Mouse (Mus musculus): ENCODE measurements around the gene Arnt2. TPM values are rescaled to one million over a fixed set of nuclear protein-coding genes. Genes with fewer than 3 reads are reported as not detected.

Gene Arnt2
- polyA plus RNA-seq, 1 experiment from 2014 or later, result 2.6 TPM

- 95% methylated on average over 1 of the region's 1 CpGs for WGBS
- Histone ChIP-seq H3K36me3 (ENCODE audit: control insufficient read depth, insufficient read depth) (no peaks in the 10 kb centered on the region), H3K4me3 (ENCODE audit: low read depth, low read length) (no peak overlapping the region), H3K27ac (ENCODE audit: low read depth, low read length) (no peak overlapping the region), H3K9ac (ENCODE audit: low read depth, low read length) (no peak overlapping the region), H3K27me3 (replicated peaks; ENCODE audit: control insufficient read depth, insufficient read depth, low read length) (no peaks in the 10 kb centered on the region), H3K9me3 (ENCODE audit: control insufficient read depth) (no peaks in the 10 kb centered on the region), H3K4me1 (replicated peaks; ENCODE audit: control insufficient read depth, insufficient read depth, low read length) (no peaks in the 10 kb centered on the region), H3K4me2 (replicated peaks; ENCODE audit: low read depth) (no peak overlapping the region)
- TF ChIP-seq CTCF (IDR thresholded peaks at IDR 0.05; ENCODE audit: low read depth), result no peak
- ATAC-seq, result no peak
Observed at GRCm38 (mm10) chr7:84372871-84373270, 37.1 kb downstream of the Arnt2 start.

- Histone ChIP-seq H3K9me3 (ENCODE audit: control insufficient read depth) (no peaks in the 10 kb centered on the region), H3K36me3 (ENCODE audit: control insufficient read depth, insufficient read depth) (no peaks in the 10 kb centered on the region), H3K27me3 (replicated peaks; ENCODE audit: control insufficient read depth, insufficient read depth, low read length) (no peaks in the 10 kb centered on the region), H3K27ac (ENCODE audit: low read depth, low read length) (no peak overlapping the region), H3K4me1 (replicated peaks; ENCODE audit: control insufficient read depth, insufficient read depth, low read length) (no peaks in the 10 kb centered on the region), H3K4me3 (ENCODE audit: low read depth, low read length) (no peak overlapping the region), H3K4me2 (replicated peaks; ENCODE audit: low read depth) (no peak overlapping the region), H3K9ac (ENCODE audit: low read depth, low read length) (no peak overlapping the region)
- no peak for TF ChIP-seq CTCF (IDR thresholded peaks at IDR 0.05; ENCODE audit: low read depth)
- 62% methylated on average over 7 of the region's 7 CpGs for WGBS
- no peak for ATAC-seq
Observed at GRCm38 (mm10) chr7:84372280-84372679, 37.7 kb downstream of the Arnt2 start.

GRCm38 (mm10) chr7:84370911-84371592 is 38.9 kb downstream of the Arnt2 start:
- Histone ChIP-seq H3K27me3 (replicated peaks; ENCODE audit: control insufficient read depth, insufficient read depth, low read length) (no peaks in the 10 kb centered on the region), H3K9ac (ENCODE audit: low read depth, low read length) (no peak overlapping the region), H3K36me3 (ENCODE audit: control insufficient read depth, insufficient read depth) (no peaks in the 10 kb centered on the region), H3K4me1 (replicated peaks; ENCODE audit: control insufficient read depth, insufficient read depth, low read length) (no peaks in the 10 kb centered on the region), H3K4me3 (ENCODE audit: low read depth, low read length) (no peak overlapping the region), H3K4me2 (replicated peaks; ENCODE audit: low read depth) (no peak overlapping the region), H3K9me3 (ENCODE audit: control insufficient read depth) (no peaks in the 10 kb centered on the region), H3K27ac (ENCODE audit: low read depth, low read length) (no peak overlapping the region)
- TF ChIP-seq CTCF (IDR thresholded peaks at IDR 0.05; ENCODE audit: low read depth), result no peak
- no peak for ATAC-seq
- 87% methylated on average over 6 of the region's 6 CpGs for WGBS

GRCm38 (mm10) chr7:84366251-84366650 is 43.7 kb downstream of the Arnt2 start:
- Histone ChIP-seq H3K9me3 (ENCODE audit: control insufficient read depth) (no peaks in the 10 kb centered on the region), H3K27me3 (replicated peaks; ENCODE audit: control insufficient read depth, insufficient read depth, low read length) (no peaks in the 10 kb centered on the region), H3K36me3 (ENCODE audit: control insufficient read depth, insufficient read depth) (no peaks in the 10 kb centered on the region), H3K4me3 (ENCODE audit: low read depth, low read length) (no peak overlapping the region), H3K4me2 (replicated peaks; ENCODE audit: low read depth) (no peak overlapping the region), H3K4me1 (replicated peaks; ENCODE audit: control insufficient read depth, insufficient read depth, low read length) (no peaks in the 10 kb centered on the region), H3K27ac (ENCODE audit: low read depth, low read length) (no peak overlapping the region), H3K9ac (ENCODE audit: low read depth, low read length) (no peak overlapping the region)
- no peak for ATAC-seq
- WGBS, result 71% methylated on average over 4 of the region's 4 CpGs
- TF ChIP-seq CTCF (IDR thresholded peaks at IDR 0.05; ENCODE audit: low read depth), result no peak

- Histone ChIP-seq H3K4me1 (replicated peaks; ENCODE audit: control insufficient read depth, insufficient read depth, low read length) (no peaks in the 10 kb centered on the region), H3K4me3 (ENCODE audit: low read depth, low read length) (no peak overlapping the region), H3K9me3 (ENCODE audit: control insufficient read depth) (no peaks in the 10 kb centered on the region), H3K27me3 (replicated peaks; ENCODE audit: control insufficient read depth, insufficient read depth, low read length) (no peaks in the 10 kb centered on the region), H3K27ac (ENCODE audit: low read depth, low read length) (no peak overlapping the region), H3K9ac (ENCODE audit: low read depth, low read length) (no peak overlapping the region), H3K36me3 (ENCODE audit: control insufficient read depth, insufficient read depth) (no peaks in the 10 kb centered on the region), H3K4me2 (replicated peaks; ENCODE audit: low read depth) (no peak overlapping the region)
- WGBS, result 48% methylated on average over 2 of the region's 2 CpGs
- TF ChIP-seq CTCF (IDR thresholded peaks at IDR 0.05; ENCODE audit: low read depth), result no peak
- ATAC-seq, result no peak
Observed at GRCm38 (mm10) chr7:84362711-84363110, 47.3 kb downstream of the Arnt2 start.

- H3K4me1 ChIP-seq (replicated peaks; ENCODE audit: control insufficient read depth, insufficient read depth, low read length), result no peaks in the 10 kb centered on the region
- no peak overlapping the region for H3K4me3 ChIP-seq (ENCODE audit: low read depth, low read length)
- H3K9me3 ChIP-seq (ENCODE audit: control insufficient read depth), result no peaks in the 10 kb centered on the region
- H3K27me3 ChIP-seq (replicated peaks; ENCODE audit: control insufficient read depth, insufficient read depth, low read length), result no peaks in the 10 kb centered on the region
- no peaks in the 10 kb centered on the region for H3K36me3 ChIP-seq (ENCODE audit: control insufficient read depth, insufficient read depth)
- no peak for TF ChIP-seq CTCF (IDR thresholded peaks at IDR 0.05; ENCODE audit: low read depth)
- H3K27ac ChIP-seq (ENCODE audit: low read depth, low read length), result no peak overlapping the region
- no peak for ATAC-seq
- no peak overlapping the region for H3K4me2 ChIP-seq (replicated peaks; ENCODE audit: low read depth)
- no peak overlapping the region for H3K9ac ChIP-seq (ENCODE audit: low read depth, low read length)
- 72% methylated on average over 10 of the region's 10 CpGs for WGBS
Observed at GRCm38 (mm10) chr7:84361086-84361684, 48.8 kb downstream of the Arnt2 start.
